Mouse (Mus musculus): Measurements from ENCODE around the gene Agmo. TPM values are rescaled to one million over a fixed set of nuclear protein-coding genes. Genes with fewer than 3 reads are reported as not detected.

Agmo gene
- polyA plus RNA-seq, 1 experiment from 2014 or later, result 0.21 TPM

DNA sequence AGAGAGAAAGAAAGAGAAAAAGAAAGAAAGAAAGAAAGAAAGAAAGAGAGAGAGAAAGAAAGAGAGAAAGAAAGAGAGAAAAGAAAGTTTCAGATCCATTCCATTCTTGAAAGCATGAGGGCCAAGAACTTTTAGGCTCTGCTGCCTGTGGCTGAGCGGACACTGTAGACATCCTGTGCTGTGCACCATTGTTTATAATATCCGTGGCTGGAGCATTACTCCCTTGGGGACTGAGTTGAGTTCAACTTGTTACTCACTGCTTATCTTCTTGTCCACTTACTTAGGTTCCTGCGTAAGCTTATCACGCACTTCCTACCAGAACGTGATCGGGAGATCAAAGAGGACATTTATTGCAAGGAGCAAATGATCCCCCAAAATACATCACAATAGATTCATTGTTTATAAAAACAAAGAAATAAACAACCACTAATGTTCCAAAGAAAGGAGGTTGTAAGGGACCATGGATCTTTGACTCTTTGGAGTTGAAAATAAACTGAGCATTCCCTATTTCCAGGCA, 27.3 kb downstream of the Agmo start:
- no peak overlapping the region for H3K9ac ChIP-seq (ENCODE audit: low read depth, low read length)
- no peak overlapping the region for H3K27ac ChIP-seq (ENCODE audit: low read depth, low read length)
- no peaks in the 10 kb centered on the region for H3K4me1 ChIP-seq (ENCODE audit: control insufficient read depth, insufficient read depth, low read length)
- no peak overlapping the region for H3K4me2 ChIP-seq
- H3K4me3 ChIP-seq (ENCODE audit: low read depth, low read length), result no peak overlapping the region
- H3K9me3 ChIP-seq (replicated peaks; ENCODE audit: control insufficient read depth, low read length), result no peaks in the 10 kb centered on the region
- no peak for ATAC-seq (replicated peaks; ENCODE audit: insufficient number of reproducible peaks, low FRiP score, low TSS enrichment)
- WGBS (ENCODE audit: insufficient replicate concordance), result 35% methylated on average over 6 of the region's 6 CpGs
- no peaks in the 10 kb centered on the region for H3K27me3 ChIP-seq (ENCODE audit: control insufficient read depth, insufficient read depth, low read length)
- H3K36me3 ChIP-seq (ENCODE audit: control insufficient read depth, insufficient read depth, low read length), result no peaks in the 10 kb centered on the region

DNA sequence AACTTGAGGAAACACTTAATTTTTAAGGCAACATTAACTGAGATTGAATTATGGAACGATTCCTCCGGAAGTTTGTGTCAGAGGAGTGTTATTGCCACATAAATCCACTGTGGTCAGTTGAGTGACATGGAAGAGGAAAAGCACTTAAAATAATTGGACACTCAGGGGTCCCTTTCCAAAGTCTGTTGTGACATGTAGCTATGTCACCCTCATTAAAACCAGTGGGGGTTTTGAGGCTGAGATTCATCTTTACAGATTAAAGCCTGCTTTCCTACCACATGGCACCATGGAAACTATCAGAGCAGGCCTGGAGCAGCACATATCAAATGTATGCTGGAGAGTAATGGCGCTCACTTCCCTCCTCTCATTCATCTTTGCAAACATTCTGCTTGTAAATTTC, 31.2 kb downstream of the Agmo start:
- no peaks in the 10 kb centered on the region for H3K27me3 ChIP-seq (ENCODE audit: control insufficient read depth, insufficient read depth, low read length)
- WGBS (ENCODE audit: insufficient replicate concordance), result 73% methylated on average over 3 of the region's 3 CpGs
- ATAC-seq (replicated peaks; ENCODE audit: insufficient number of reproducible peaks, low FRiP score, low TSS enrichment), result no peak

DNA sequence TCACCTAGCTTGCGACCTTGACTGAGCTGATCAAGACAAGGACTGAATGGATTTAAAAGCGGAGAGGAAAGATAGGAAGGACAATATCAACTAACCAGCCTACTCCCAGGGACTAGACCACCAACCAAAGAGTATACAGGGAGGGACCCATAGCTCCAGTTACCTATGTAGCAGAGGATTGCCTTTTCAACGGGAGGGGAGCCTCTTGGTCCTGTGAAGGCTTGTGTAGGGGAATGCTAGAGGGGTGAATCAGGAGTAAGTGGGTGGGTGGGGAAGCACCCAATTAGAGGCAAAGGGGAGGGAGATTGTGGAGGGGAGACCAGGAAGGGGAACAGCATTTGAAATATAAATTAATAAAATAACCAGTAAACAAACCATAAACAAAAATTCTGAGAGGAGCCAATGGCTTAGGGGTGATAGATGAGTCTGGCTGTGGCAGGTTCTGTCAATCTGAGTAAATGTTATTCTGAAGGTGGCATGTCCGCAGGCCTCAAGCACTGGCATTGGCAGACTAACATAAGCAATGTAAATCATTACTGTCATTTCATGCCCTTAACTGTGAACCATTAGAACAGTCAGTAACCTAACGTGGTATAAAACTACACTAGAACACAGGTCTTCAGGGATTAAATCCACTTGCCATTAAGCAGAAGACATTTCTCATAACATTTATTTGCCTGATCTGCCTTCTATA, 32.7 kb downstream of the Agmo start:
- 78% methylated on average over 5 of the region's 5 CpGs for WGBS (ENCODE audit: insufficient replicate concordance)

More for the DNA sequence above, 31.2 kb downstream of the Agmo start:
- no peaks in the 10 kb centered on the region for H3K36me3 ChIP-seq (ENCODE audit: control insufficient read depth, insufficient read depth, low read length)
- no peak overlapping the region for H3K9ac ChIP-seq (ENCODE audit: low read depth, low read length)
- H3K4me1 ChIP-seq (ENCODE audit: control insufficient read depth, insufficient read depth, low read length), result no peaks in the 10 kb centered on the region
- H3K4me2 ChIP-seq, result no peak overlapping the region
- H3K27ac ChIP-seq (ENCODE audit: low read depth, low read length), result no peak overlapping the region
- no peaks in the 10 kb centered on the region for H3K9me3 ChIP-seq (replicated peaks; ENCODE audit: control insufficient read depth, low read length)
- H3K4me3 ChIP-seq (ENCODE audit: low read depth, low read length), result no peak overlapping the region

DNA sequence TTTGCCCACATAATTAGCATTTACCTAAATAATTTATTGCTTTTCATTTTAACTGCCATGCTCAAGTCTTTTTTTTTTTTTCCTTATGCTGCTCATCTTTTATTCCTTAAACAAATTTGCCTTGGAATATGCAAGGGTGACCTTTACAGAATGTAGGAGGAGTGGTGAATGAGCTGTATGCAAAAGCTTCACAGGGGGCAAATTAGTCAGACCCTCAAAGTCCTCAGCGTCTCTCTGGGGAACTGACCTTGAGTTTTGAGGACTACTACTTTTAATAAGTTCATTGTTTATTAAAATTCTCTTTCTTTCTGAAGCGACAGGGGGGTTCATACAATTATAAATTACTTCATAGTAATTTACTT, 33.2 kb downstream of the Agmo start:
- no peaks in the 10 kb centered on the region for H3K36me3 ChIP-seq (ENCODE audit: control insufficient read depth, insufficient read depth, low read length)
- 59% methylated on average over 2 of the region's 2 CpGs for WGBS (ENCODE audit: insufficient replicate concordance)
- H3K9me3 ChIP-seq (replicated peaks; ENCODE audit: control insufficient read depth, low read length), result no peaks in the 10 kb centered on the region
- H3K27me3 ChIP-seq (ENCODE audit: control insufficient read depth, insufficient read depth, low read length), result no peaks in the 10 kb centered on the region
- no peak for ATAC-seq (replicated peaks; ENCODE audit: insufficient number of reproducible peaks, low FRiP score, low TSS enrichment)
- H3K27ac ChIP-seq (ENCODE audit: low read depth, low read length), result no peak overlapping the region
- H3K9ac ChIP-seq (ENCODE audit: low read depth, low read length), result no peak overlapping the region
- H3K4me2 ChIP-seq, result no peak overlapping the region
- no peak overlapping the region for H3K4me3 ChIP-seq (ENCODE audit: low read depth, low read length)
- no peaks in the 10 kb centered on the region for H3K4me1 ChIP-seq (ENCODE audit: control insufficient read depth, insufficient read depth, low read length)

More for the DNA sequence above, 32.7 kb downstream of the Agmo start:
- no peak overlapping the region for H3K9ac ChIP-seq (ENCODE audit: low read depth, low read length)
- no peaks in the 10 kb centered on the region for H3K27me3 ChIP-seq (ENCODE audit: control insufficient read depth, insufficient read depth, low read length)
- no peaks in the 10 kb centered on the region for H3K4me1 ChIP-seq (ENCODE audit: control insufficient read depth, insufficient read depth, low read length)
- H3K36me3 ChIP-seq (ENCODE audit: control insufficient read depth, insufficient read depth, low read length), result no peaks in the 10 kb centered on the region
- no peak overlapping the region for H3K4me3 ChIP-seq (ENCODE audit: low read depth, low read length)
- no peak for ATAC-seq (replicated peaks; ENCODE audit: insufficient number of reproducible peaks, low FRiP score, low TSS enrichment)
- no peaks in the 10 kb centered on the region for H3K9me3 ChIP-seq (replicated peaks; ENCODE audit: control insufficient read depth, low read length)
- H3K27ac ChIP-seq (ENCODE audit: low read depth, low read length), result no peak overlapping the region
- no peak overlapping the region for H3K4me2 ChIP-seq

DNA sequence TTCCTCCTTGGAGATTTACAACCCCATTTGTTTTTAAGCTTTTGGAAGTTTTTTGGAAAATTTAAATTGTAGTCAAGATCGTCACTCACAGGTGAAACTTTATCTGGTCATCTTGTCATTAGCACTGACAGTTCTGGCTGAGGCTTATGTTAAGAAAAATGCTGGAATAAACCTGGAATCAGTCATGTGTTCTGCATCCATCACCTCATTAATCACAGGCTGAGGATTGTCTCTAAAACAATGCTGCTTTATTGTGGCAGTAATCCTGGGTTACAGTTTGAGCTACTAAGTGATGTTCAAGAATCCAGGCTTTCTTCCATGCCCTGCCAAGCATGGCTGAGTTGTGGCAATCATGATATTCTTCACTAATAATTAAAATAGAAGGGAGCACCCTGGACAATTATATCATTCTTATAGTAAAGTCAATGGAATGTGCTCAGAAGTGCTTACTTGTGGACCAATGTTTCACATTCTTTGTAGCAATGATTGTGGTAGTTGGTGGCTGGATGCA, 65.6 kb downstream of the Agmo start:
- no peak overlapping the region for H3K27ac ChIP-seq (ENCODE audit: low read depth, low read length)
- no peak overlapping the region for H3K4me2 ChIP-seq
- H3K9me3 ChIP-seq (replicated peaks; ENCODE audit: control insufficient read depth, low read length), result no peaks in the 10 kb centered on the region
- H3K9ac ChIP-seq (ENCODE audit: low read depth, low read length), result no peak overlapping the region
- H3K36me3 ChIP-seq (ENCODE audit: control insufficient read depth, insufficient read depth, low read length), result no peaks in the 10 kb centered on the region
- H3K4me3 ChIP-seq (ENCODE audit: low read depth, low read length), result no peak overlapping the region
- WGBS (ENCODE audit: insufficient replicate concordance), result 59% methylated on average over 1 of the region's 1 CpGs
- no peaks in the 10 kb centered on the region for H3K4me1 ChIP-seq (ENCODE audit: control insufficient read depth, insufficient read depth, low read length)
- no peak for ATAC-seq (replicated peaks; ENCODE audit: insufficient number of reproducible peaks, low FRiP score, low TSS enrichment)
- H3K27me3 ChIP-seq (ENCODE audit: control insufficient read depth, insufficient read depth, low read length), result no peaks in the 10 kb centered on the region

DNA sequence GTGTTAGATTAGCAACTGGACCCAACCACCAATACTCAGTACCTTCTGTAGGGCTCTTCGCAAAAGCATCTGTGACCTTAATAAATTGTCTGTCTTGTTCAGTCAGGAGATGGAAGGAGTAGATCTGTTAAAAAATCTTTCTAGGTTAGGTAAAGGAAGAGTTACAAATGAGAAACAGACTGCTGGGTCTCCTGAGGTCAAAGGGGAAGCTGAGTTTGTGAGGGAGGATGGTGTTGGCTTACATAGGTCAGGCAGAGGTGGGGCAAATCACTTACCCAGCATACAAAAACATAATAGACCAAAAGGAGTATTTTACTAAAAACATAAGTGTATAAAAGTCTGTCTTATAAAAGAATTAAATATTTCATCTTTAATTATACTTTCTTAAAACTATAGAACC, 69.3 kb downstream of the Agmo start:
- 78% methylated on average over 1 of the region's 1 CpGs for WGBS (ENCODE audit: insufficient replicate concordance)
- H3K4me2 ChIP-seq, result no peak overlapping the region
- H3K27me3 ChIP-seq (ENCODE audit: control insufficient read depth, insufficient read depth, low read length), result no peaks in the 10 kb centered on the region
- no peak for ATAC-seq (replicated peaks; ENCODE audit: insufficient number of reproducible peaks, low FRiP score, low TSS enrichment)
- no peak overlapping the region for H3K9ac ChIP-seq (ENCODE audit: low read depth, low read length)
- H3K36me3 ChIP-seq (ENCODE audit: control insufficient read depth, insufficient read depth, low read length), result no peaks in the 10 kb centered on the region
- no peak overlapping the region for H3K4me3 ChIP-seq (ENCODE audit: low read depth, low read length)
- no peak overlapping the region for H3K27ac ChIP-seq (ENCODE audit: low read depth, low read length)
- no peaks in the 10 kb centered on the region for H3K9me3 ChIP-seq (replicated peaks; ENCODE audit: control insufficient read depth, low read length)
- no peaks in the 10 kb centered on the region for H3K4me1 ChIP-seq (ENCODE audit: control insufficient read depth, insufficient read depth, low read length)

DNA sequence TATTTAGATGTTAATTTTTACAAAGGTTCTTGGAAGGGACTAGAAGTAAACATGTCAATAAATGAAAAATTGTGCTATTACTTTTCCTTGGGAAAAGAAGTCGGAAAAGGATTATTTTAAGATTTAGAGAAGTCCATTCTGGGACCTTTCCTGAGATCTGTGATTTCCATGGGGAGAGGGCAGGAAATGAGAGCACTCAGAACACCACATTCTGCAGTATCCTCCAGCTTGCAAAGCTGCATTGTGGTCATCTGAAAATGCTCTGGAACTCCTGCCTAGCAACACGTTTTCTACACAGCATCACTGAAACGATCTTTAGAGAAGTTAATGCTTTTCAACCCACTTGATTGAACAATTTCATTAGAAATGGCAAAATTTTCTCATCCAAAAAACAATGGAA, 81.4 kb downstream of the Agmo start:
- Histone ChIP-seq H3K4me2 (no peak overlapping the region), H3K36me3 (ENCODE audit: control insufficient read depth, insufficient read depth, low read length) (no peaks in the 10 kb centered on the region), H3K27me3 (ENCODE audit: control insufficient read depth, insufficient read depth, low read length) (no peaks in the 10 kb centered on the region), H3K9me3 (replicated peaks; ENCODE audit: control insufficient read depth, low read length) (no peaks in the 10 kb centered on the region), H3K4me1 (ENCODE audit: control insufficient read depth, insufficient read depth, low read length) (no peaks in the 10 kb centered on the region), H3K4me3 (ENCODE audit: low read depth, low read length) (no peak overlapping the region), H3K27ac (ENCODE audit: low read depth, low read length) (no peak overlapping the region), H3K9ac (ENCODE audit: low read depth, low read length) (no peak overlapping the region)
- no peak for ATAC-seq (replicated peaks; ENCODE audit: insufficient number of reproducible peaks, low FRiP score, low TSS enrichment)
- 57% methylated on average over 3 of the region's 3 CpGs for WGBS (ENCODE audit: insufficient replicate concordance)

DNA sequence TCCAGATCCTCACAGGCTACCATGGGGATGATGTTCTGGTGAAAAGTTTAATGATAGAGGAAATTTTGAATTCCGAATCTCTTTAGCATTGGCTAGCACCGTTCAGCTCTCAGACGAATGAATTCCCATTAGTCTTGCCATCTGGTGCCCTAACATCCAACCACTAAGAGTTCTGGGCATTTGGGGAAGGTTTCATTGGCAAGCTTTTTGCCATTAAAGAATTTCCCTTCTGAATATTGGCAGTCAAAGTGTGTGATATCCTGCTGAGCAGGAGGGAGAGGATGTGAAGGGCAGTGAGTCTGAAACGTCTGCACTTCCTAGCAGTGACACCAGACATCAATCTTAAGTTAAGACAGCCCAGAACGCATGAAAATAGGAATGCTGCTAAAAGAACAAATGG, 93.5 kb downstream of the Agmo start:
- no peaks in the 10 kb centered on the region for H3K9me3 ChIP-seq (replicated peaks; ENCODE audit: control insufficient read depth, low read length)
- no peak overlapping the region for H3K27ac ChIP-seq (ENCODE audit: low read depth, low read length)
- no peak for ATAC-seq (replicated peaks; ENCODE audit: insufficient number of reproducible peaks, low FRiP score, low TSS enrichment)
- no peaks in the 10 kb centered on the region for H3K36me3 ChIP-seq (ENCODE audit: control insufficient read depth, insufficient read depth, low read length)
- no peaks in the 10 kb centered on the region for H3K4me1 ChIP-seq (ENCODE audit: control insufficient read depth, insufficient read depth, low read length)
- no peak overlapping the region for H3K4me3 ChIP-seq (ENCODE audit: low read depth, low read length)
- no peak overlapping the region for H3K9ac ChIP-seq (ENCODE audit: low read depth, low read length)
- WGBS (ENCODE audit: insufficient replicate concordance), result 59% methylated on average over 5 of the region's 5 CpGs
- no peaks in the 10 kb centered on the region for H3K27me3 ChIP-seq (ENCODE audit: control insufficient read depth, insufficient read depth, low read length)
- no peak overlapping the region for H3K4me2 ChIP-seq

DNA sequence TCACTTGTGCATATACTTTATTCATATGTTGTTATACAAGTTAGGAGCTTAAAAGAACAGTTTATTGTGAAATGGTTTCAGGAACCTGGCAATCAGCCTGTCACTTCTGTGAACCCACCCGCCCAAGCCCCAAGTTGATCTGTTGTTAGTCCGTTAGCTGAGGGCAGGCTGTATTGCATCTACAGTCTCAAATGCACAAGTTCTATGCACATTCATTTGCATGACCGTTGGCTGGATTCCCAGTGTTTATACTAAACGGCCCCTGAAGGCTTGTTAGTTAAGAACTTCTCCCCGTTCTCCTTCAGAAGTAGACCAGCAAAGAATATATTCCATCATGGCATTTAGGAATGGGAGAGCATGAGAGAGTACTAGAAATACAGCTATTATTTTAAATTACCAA, 102.8 kb downstream of the Agmo start:
- Histone ChIP-seq H3K4me3 (ENCODE audit: low read depth, low read length) (no peak overlapping the region), H3K9me3 (replicated peaks; ENCODE audit: control insufficient read depth, low read length) (no peaks in the 10 kb centered on the region)
- 85% methylated on average over 5 of the region's 5 CpGs for WGBS (ENCODE audit: insufficient replicate concordance)

More for the DNA sequence above, 102.8 kb downstream of the Agmo start:
- Histone ChIP-seq H3K36me3 (ENCODE audit: control insufficient read depth, insufficient read depth, low read length) (no peaks in the 10 kb centered on the region), H3K4me1 (ENCODE audit: control insufficient read depth, insufficient read depth, low read length) (no peaks in the 10 kb centered on the region), H3K9ac (ENCODE audit: low read depth, low read length) (no peak overlapping the region), H3K4me2 (no peak overlapping the region), H3K27ac (ENCODE audit: low read depth, low read length) (no peak overlapping the region), H3K27me3 (ENCODE audit: control insufficient read depth, insufficient read depth, low read length) (no peaks in the 10 kb centered on the region)
- no peak for ATAC-seq (replicated peaks; ENCODE audit: insufficient number of reproducible peaks, low FRiP score, low TSS enrichment)
